Mouse (Mus musculus) midbrain, embryonic 13.5 days (tissue): ENCODE data around the gene Bcl2a1c. TPM values are rescaled to one million over a fixed set of nuclear protein-coding genes. Genes with fewer than 3 reads are reported as not detected.

Source experiments
- ATAC-seq: fragments of 200-750 bp; cut with Nextera tagmentation; 2 replicates; pipeline ENCODE4 v1.8.0; 2017; ENCODE audit warnings: mild to moderate bottlenecking, moderate TSS enrichment, moderate library complexity
- H3K27ac ChIP-seq: fragments of 300-500 bp; sonication (generic); 2 replicates; pipeline ENCODE4 v1.5.1; 2015; ENCODE audit warnings: inconsistent platforms, mild to moderate bottlenecking, moderate library complexity
- H3K27me3 ChIP-seq: fragments of 300-500 bp; sonication (generic); 2 replicates; pipeline ENCODE4 v1.6.1; 2015; ENCODE audit warnings: mild to moderate bottlenecking, inconsistent platforms
- H3K36me3 ChIP-seq: fragments of 300-500 bp; sonication (generic); 2 replicates; pipeline ENCODE4 v1.6.1; 2015; ENCODE audit warnings: mild to moderate bottlenecking, inconsistent platforms
- H3K4me1 ChIP-seq: fragments of 300-500 bp; sonication (generic); replicated peaks from 2 replicates; pipeline ENCODE4 v1.6.1; 2015; ENCODE audit warnings: inconsistent platforms
- H3K4me2 ChIP-seq: fragments of 300-500 bp; sonication (generic); replicated peaks from 2 replicates; pipeline ENCODE4 v1.6.1; 2015; ENCODE audit warnings: moderate library complexity, mild to moderate bottlenecking, inconsistent platforms
- H3K4me3 ChIP-seq: fragments of 300-500 bp; sonication (generic); replicated peaks from 2 replicates; pipeline ENCODE4 v1.5.1; 2015; ENCODE audit warnings: mild to moderate bottlenecking, inconsistent platforms
- H3K9ac ChIP-seq: fragments of 300-500 bp; sonication (generic); replicated peaks from 2 replicates; pipeline ENCODE4 v1.6.1; 2015; ENCODE audit warnings: mild to moderate bottlenecking, inconsistent platforms
- H3K9me3 ChIP-seq: fragments of 300-500 bp; sonication (generic); 2 replicates; pipeline ENCODE4 v1.6.1; 2016; ENCODE audit warnings: mild to moderate bottlenecking, inconsistent platforms
- WGBS: fragments of 180-500 bp; shearing (Covaris S2); methylation state at CpG from one replicate; pipeline ENCODE4 v1.1.7; 2015; 5-methylcytosine and 5-hydroxymethylcytosine counted together
- polyA plus RNA-seq: library from polyadenylated mRNA; unstranded; fragments of >200 nt; fragmentation: Nextera tagmentation; extraction: Ambion mirVana; gene quantifications from 2 replicates; pipeline ENCODE4 v1.2.1, GENCODE M21; 2015

Bcl2a1c gene
- polyA plus RNA-seq, 1 experiment from 2014 or later = not detected

- WGBS = 84% methylated on average over 12 of the region's 12 CpGs
- Histone ChIP-seq H3K4me2 (no peak overlapping the region), H3K9me3 (no peaks in the 10 kb centered on the region), H3K36me3 (no peaks in the 10 kb centered on the region; the same call in 1 of the 2 replicates), H3K4me1 (no peaks in the 10 kb centered on the region), H3K27me3 (no peaks in the 10 kb centered on the region), H3K4me3 (no peak overlapping the region), H3K9ac (no peak overlapping the region), H3K27ac (no peak overlapping the region)
- no peak for ATAC-seq
Measured at GRCm38 (mm10) chr9:114379871-114380270, 49.9 kb downstream of the Bcl2a1c start.

Other genes starting within 250 kb of the Bcl2a1c start
- gene Crtap, start 60.5 kb downstream of the Bcl2a1c start, polyA plus RNA-seq = 17.6 and 18.2 TPM in 2 replicates
- 20.2 and 22.5 TPM in 2 replicates for gene Glb1, start 70.9 kb downstream of the Bcl2a1c start, polyA plus RNA-seq
- gene Tmppe, start 71.0 kb downstream of the Bcl2a1c start, polyA plus RNA-seq = 8.8 and 9.7 TPM in 2 replicates
- not detected in 2 replicates for gene Ccr4, start 174.8 kb downstream of the Bcl2a1c start, polyA plus RNA-seq
- not detected in 2 replicates for gene C130032M10Rik, start 185.6 kb downstream of the Bcl2a1c start, polyA plus RNA-seq
- gene Trim71, start 234.2 kb downstream of the Bcl2a1c start, polyA plus RNA-seq = 0.30 and 0.32 TPM in 2 replicates